Mouse (Mus musculus): Measurements from ENCODE around the gene Hnrnpr. TPM values are rescaled to one million over a fixed set of nuclear protein-coding genes. Genes with fewer than 3 reads are reported as not detected.

Hnrnpr gene
- total and polyA plus RNA-seq, 2 experiments = 5.0 to 22.9 TPM

GRCm38 (mm10) chr4:136407831-136408230 is 97.1 kb downstream of the Hnrnpr start:
- Histone ChIP-seq H3K27ac (replicated peaks; ENCODE audit: insufficient read depth, low read depth, low read length) (no peak overlapping the region), H3K79me2 (ENCODE audit: control insufficient read depth, insufficient read depth, low read length) (no peaks in the 10 kb centered on the region), H3K27me3 (ENCODE audit: control insufficient read depth, insufficient read depth, low read length) (no peaks in the 10 kb centered on the region), H3K4me1 (ENCODE audit: control insufficient read depth, insufficient read depth, low read length) (peaks cover 2% of the 10 kb centered on the region), H3K9ac (ENCODE audit: low read depth, low read length) (no peak overlapping the region), H3K4me3 (ENCODE audit: insufficient read depth, low read depth, low read length) (no peak overlapping the region), H3K36me3 (ENCODE audit: control insufficient read depth, insufficient read depth, low read length) (no peaks in the 10 kb centered on the region)
- TF ChIP-seq CTCF (IDR thresholded peaks at IDR 0.05; ENCODE audit: low read depth, low read length) (no peak), POLR2A (IDR thresholded peaks at IDR 0.05; ENCODE audit: extremely low read depth, insufficient read depth, low read length) (no peak)
- 84% methylated on average over 11 of the region's 11 CpGs for WGBS
- no peak for DNase-seq (ENCODE audit: extremely low read depth, low read depth, low spot score)

Other genes with a start within 250 kb of the Hnrnpr start
- 33.2 and 47.4 TPM in 2 replicates for gene Id3, start 167.4 kb upstream of the Hnrnpr start, total RNA-seq (2014; rRNA removed)
- gene Id3, start 167.4 kb upstream of the Hnrnpr start, polyA plus RNA-seq (2012; rRNA removed) = 181 and 274 TPM in 2 replicates
- 0.40 and 0.46 TPM in 2 replicates for gene E2f2, start 138.5 kb upstream of the Hnrnpr start, total RNA-seq (2014; rRNA removed)
- gene E2f2, start 138.5 kb upstream of the Hnrnpr start, polyA plus RNA-seq (2012; rRNA removed) = 0.75 and 0.76 TPM in 2 replicates
- gene Asap3, start 104.6 kb upstream of the Hnrnpr start, total RNA-seq (2014; rRNA removed) = 3.3 and 5.6 TPM in 2 replicates
- gene Asap3, start 104.6 kb upstream of the Hnrnpr start, polyA plus RNA-seq (2012; rRNA removed) = 5.2 and 5.8 TPM in 2 replicates
- 34.8 and 39.3 TPM in 2 replicates for gene Tcea3, start 63.2 kb upstream of the Hnrnpr start, total RNA-seq (2014; rRNA removed)
- gene Tcea3, start 63.2 kb upstream of the Hnrnpr start, polyA plus RNA-seq (2012; rRNA removed) = 20.1 and 28.9 TPM in 2 replicates
- 2.6 TPM in 2 replicates for gene Zfp46, start 26.3 kb upstream of the Hnrnpr start, total RNA-seq (2014; rRNA removed)
- 2.9 and 3.1 TPM in 2 replicates for gene Zfp46, start 26.3 kb upstream of the Hnrnpr start, polyA plus RNA-seq (2012; rRNA removed)
- not detected in 2 replicates for gene Htr1d, start 112.6 kb downstream of the Hnrnpr start, total RNA-seq (2014; rRNA removed)
- 0.82 TPM in 1 of 2 replicates, not detected in the other for gene Htr1d, start 112.6 kb downstream of the Hnrnpr start, polyA plus RNA-seq (2012; rRNA removed)
- gene 6030445D17Rik, start 151.3 kb downstream of the Hnrnpr start, total RNA-seq (2014; rRNA removed) = 0.07 and 0.18 TPM in 2 replicates
- gene 6030445D17Rik, start 151.3 kb downstream of the Hnrnpr start, polyA plus RNA-seq (2012; rRNA removed) = 0.11 and 0.15 TPM in 2 replicates
- 6.8 and 8.1 TPM in 2 replicates for gene Luzp1, start 158.8 kb downstream of the Hnrnpr start, total RNA-seq (2014; rRNA removed)
- 2.5 and 3.3 TPM in 2 replicates for gene Luzp1, start 158.8 kb downstream of the Hnrnpr start, polyA plus RNA-seq (2012; rRNA removed)

Data from liver, adult 2 months (tissue).